Mouse (Mus musculus) CH12.LX (cell line): ENCODE data around the gene Nrxn3. TPM values are rescaled to one million over a fixed set of nuclear protein-coding genes. Genes with fewer than 3 reads are reported as not detected.

Source experiments
- DNase-seq: peaks from one replicate; pipeline ENCODE4 v3.0.0-alpha.2; 2013; ENCODE audit errors: extremely low read depth
- H3K27ac ChIP-seq: 2 replicates; pipeline ENCODE4 v1.5.1; 2012; ENCODE audit warnings: low read depth, mild to moderate bottlenecking, control low read depth, moderate library complexity; ENCODE audit not compliant: insufficient read depth
- H3K27me3 ChIP-seq: replicated peaks from 2 replicates; pipeline ENCODE3; 2012; ENCODE audit warnings: inconsistent platforms
- H3K36me3 ChIP-seq, 2 experiments: replicated peaks in 1 of 2; 2 replicates each; pipeline versions ENCODE3 to v1.6.1; 2012; ENCODE audit warnings: inconsistent platforms in 1 of 2, low read length in 1 of 2, mild to moderate bottlenecking in 1 of 2, mixed read lengths in 1 of 2, moderate library complexity in 1 of 2; ENCODE audit not compliant: control insufficient read depth in 1 of 2, insufficient read depth in 1 of 2
- H3K4me1 ChIP-seq, 2 experiments: 2 replicates each; pipeline ENCODE4 v1.6.1; 2012; ENCODE audit warnings: inconsistent platforms in 1 of 2, moderate library complexity in 1 of 2; ENCODE audit not compliant: insufficient read depth in 2 of 2, control insufficient read depth in 1 of 2
- H3K4me2 ChIP-seq: 2 replicates; pipeline ENCODE4 v1.6.1; 2012; ENCODE audit warnings: low read depth, mild to moderate bottlenecking, control low read depth; ENCODE audit not compliant: poor library complexity, insufficient read depth, severe bottlenecking
- H3K4me3 ChIP-seq, 3 experiments: fragments of 150-350 bp in 1 of 3; sonication (generic) in 1 of 3; replicated peaks in 1 of 3; 2 replicates each; pipeline versions ENCODE3 to v1.5.1; 2011 to 2012; ENCODE audit warnings: low read depth in 2 of 3, low read length in 2 of 3, mild to moderate bottlenecking in 2 of 3, moderate library complexity in 2 of 3, control low read depth in 1 of 3, improper control_type of control experiment in 1 of 3, inconsistent platforms in 1 of 3, mixed read lengths in 1 of 3; ENCODE audit not compliant: poor library complexity in 1 of 3
- H3K79me2 ChIP-seq: replicated peaks from 2 replicates; pipeline ENCODE4 v1.6.1; 2012; ENCODE audit warnings: mild to moderate bottlenecking, moderate library complexity; ENCODE audit not compliant: control insufficient read depth, poor library complexity, insufficient read depth, severe bottlenecking; ENCODE audit errors: extremely low read depth
- H3K9ac ChIP-seq: 2 replicates; pipeline ENCODE4 v1.6.1; 2012; ENCODE audit warnings: low read depth, mild to moderate bottlenecking, control low read depth, moderate library complexity; ENCODE audit not compliant: insufficient read depth
- H3K9me3 ChIP-seq: replicated peaks from 2 replicates; pipeline ENCODE3; 2012; ENCODE audit warnings: low read length, inconsistent platforms, mixed read lengths
- CHD1 ChIP-seq: IDR thresholded peaks from 2 replicates; pipeline ENCODE4 v1.6.1; 2012; ENCODE audit warnings: low read depth, low read length, improper control_type of control experiment, inconsistent platforms
- CTCF ChIP-seq, 2 experiments: IDR thresholded peaks in 1 of 2; conservative IDR thresholded peaks in 1 of 2; 2 replicates each; pipeline ENCODE4 v1.5.1; 2011 to 2012; ENCODE audit warnings: low read depth in 2 of 2, low read length in 2 of 2, improper control_type of control experiment in 1 of 2, inconsistent platforms in 1 of 2, mild to moderate bottlenecking in 1 of 2, moderate library complexity in 1 of 2
- EP300 ChIP-seq: IDR thresholded peaks from 2 replicates; pipeline ENCODE4 v1.6.1; 2011; ENCODE audit warnings: low read length, improper control_type of control experiment
- ETS1 ChIP-seq: conservative IDR thresholded peaks from 2 replicates; pipeline ENCODE4 v1.6.1; 2012; ENCODE audit warnings: low read depth, mild to moderate bottlenecking, inconsistent platforms, low read length, improper control_type of control experiment, moderate library complexity
- HCFC1 ChIP-seq: IDR thresholded peaks from 2 replicates; pipeline ENCODE4 v1.6.1; 2012; ENCODE audit warnings: low read depth, mild to moderate bottlenecking, inconsistent platforms, low read length, improper control_type of control experiment
- IRF4 ChIP-seq: IDR thresholded peaks from 2 replicates; pipeline ENCODE4 v1.6.1; 2014; ENCODE audit warnings: low read depth, mild to moderate bottlenecking, inconsistent platforms, low read length, improper control_type of control experiment
- JUN ChIP-seq: IDR thresholded peaks from 2 replicates; pipeline ENCODE4 v1.6.1; 2011; ENCODE audit warnings: low read depth, mild to moderate bottlenecking, low read length, improper control_type of control experiment, moderate library complexity; ENCODE audit not compliant: insufficient read depth
- JUND ChIP-seq: conservative IDR thresholded peaks from 2 replicates; pipeline ENCODE4 v1.6.1; 2011; ENCODE audit warnings: low read depth, low read length, improper control_type of control experiment
- MYC ChIP-seq: IDR thresholded peaks from 2 replicates; pipeline ENCODE4 v1.6.1; 2011; ENCODE audit warnings: low read depth, mild to moderate bottlenecking, improper control_type of control experiment, low read length
- NELFE ChIP-seq: IDR thresholded peaks from 2 replicates; pipeline ENCODE4 v1.6.1; 2011; ENCODE audit warnings: low read depth, low read length, improper control_type of control experiment
- POLR2AphosphoS2 ChIP-seq: IDR thresholded peaks from 2 replicates; pipeline ENCODE4 v1.6.1; 2011; ENCODE audit warnings: low read depth, low read length, improper control_type of control experiment
- RAD21 ChIP-seq: IDR thresholded peaks from 2 replicates; pipeline ENCODE4 v1.6.1; 2011; ENCODE audit warnings: low read depth, mild to moderate bottlenecking, low read length, improper control_type of control experiment, moderate library complexity
- RCOR1 ChIP-seq: conservative IDR thresholded peaks from 2 replicates; pipeline ENCODE4 v1.6.1; 2012; ENCODE audit warnings: low read depth, mild to moderate bottlenecking, inconsistent platforms, low read length, improper control_type of control experiment
- SIN3A ChIP-seq: IDR thresholded peaks from 2 replicates; pipeline ENCODE4 v1.6.1; 2012; ENCODE audit warnings: low read length, improper control_type of control experiment, inconsistent platforms
- TBP ChIP-seq: conservative IDR thresholded peaks from 2 replicates; pipeline ENCODE4 v1.6.1; 2011; ENCODE audit warnings: low read depth, low read length, improper control_type of control experiment
- UBTF ChIP-seq: IDR thresholded peaks from 2 replicates; pipeline ENCODE4 v1.6.1; 2012; ENCODE audit warnings: low read depth, mild to moderate bottlenecking, inconsistent platforms, low read length, improper control_type of control experiment, moderate library complexity
- ZKSCAN1 ChIP-seq: IDR thresholded peaks from 2 replicates; pipeline ENCODE4 v1.6.1; 2012; ENCODE audit warnings: low read depth, inconsistent platforms, low read length, improper control_type of control experiment, borderline replicate concordance
- dilution Hi-C: fragments of 300-500 bp; cut with MboI; formaldehyde crosslinking; loops from 2 replicates; pipeline ENCODE4 v1.14.3; 2020; ENCODE audit warnings: low sequenced_read_pairs; ENCODE audit not compliant: extremely low pct_unique_long_range_greater_than_20kb, extremely low pct_ligation_motif_present
- in situ Hi-C: fragments of 300-500 bp; cut with MboI; formaldehyde crosslinking; loops from 3 replicates; pipeline ENCODE4 v1.14.3; 2019; ENCODE audit warnings: low sequenced_read_pairs, low pct_ligation_motif_present, low pct_unique_long_range_greater_than_20kb, mixed read lengths
- polyA plus RNA-seq: library from polyadenylated mRNA; unstranded; fragments of >175 nt; gene quantifications from 2 replicates; pipeline ENCODE4 v1.2.1, GENCODE M21; 2012; ENCODE audit warnings: low read depth; ENCODE audit not compliant: insufficient read length
- total RNA-seq, 2 experiments: library from RNA; depleted of rRNA; stranded (reverse); fragments of 300-350 nt in 1 of 2; fragments of >200 nt in 1 of 2; gene quantifications; 2 replicates each; pipeline ENCODE4 v1.2.3; 2012 to 2014

The Nrxn3 gene
- total and polyA plus RNA-seq, 3 experiments: 0.04 to 0.17 (median 0.09) TPM

- no peak overlapping the region for H3K4me2 ChIP-seq
- peaks cover 0 to 14% of the 10 kb centered on the region in 2 experiments; a peak in 2 of 4 replicates for H3K4me1 ChIP-seq
- H3K4me3 ChIP-seq: no peak overlapping the region
- no peak for DNase-seq
- in situ Hi-C loops (no loop called here), dilution Hi-C loops (no loop called here)
- no peaks in the 10 kb centered on the region for H3K27me3 ChIP-seq
- TF ChIP-seq IRF4: no peak
- no peak for TF ChIP-seq TBP
- no peak for TF ChIP-seq CTCF (conservative IDR thresholded peaks at IDR 0.05 in 1 of 2, IDR thresholded peaks at IDR 0.05 in 1 of 2; ENCODE audit: low read depth in 2 of 2, low read length in 2 of 2)
- TF ChIP-seq POLR2AphosphoS2: no peak
- TF ChIP-seq ZKSCAN1: no peak
- TF ChIP-seq MYC: no peak
- TF ChIP-seq RAD21: no peak
- TF ChIP-seq HCFC1: no peak
- no peak for TF ChIP-seq JUN
- TF ChIP-seq EP300: no peak
- no peak for TF ChIP-seq ETS1
- TF ChIP-seq SIN3A: no peak
- TF ChIP-seq UBTF: no peak
- TF ChIP-seq JUND: no peak
- TF ChIP-seq RCOR1: no peak
- TF ChIP-seq NELFE: no peak
- TF ChIP-seq CHD1: no peak
- no peaks in the 10 kb centered on the region for H3K79me2 ChIP-seq
- H3K9me3 ChIP-seq: no peaks in the 10 kb centered on the region
- no peak overlapping the region for H3K27ac ChIP-seq
- H3K36me3 ChIP-seq: no peaks in the 10 kb centered on the region
- no peak overlapping the region for H3K9ac ChIP-seq
Measured at GRCm38 (mm10) chr12:89148974-89149411, 426.3 kb downstream of the Nrxn3 start.

DNA sequence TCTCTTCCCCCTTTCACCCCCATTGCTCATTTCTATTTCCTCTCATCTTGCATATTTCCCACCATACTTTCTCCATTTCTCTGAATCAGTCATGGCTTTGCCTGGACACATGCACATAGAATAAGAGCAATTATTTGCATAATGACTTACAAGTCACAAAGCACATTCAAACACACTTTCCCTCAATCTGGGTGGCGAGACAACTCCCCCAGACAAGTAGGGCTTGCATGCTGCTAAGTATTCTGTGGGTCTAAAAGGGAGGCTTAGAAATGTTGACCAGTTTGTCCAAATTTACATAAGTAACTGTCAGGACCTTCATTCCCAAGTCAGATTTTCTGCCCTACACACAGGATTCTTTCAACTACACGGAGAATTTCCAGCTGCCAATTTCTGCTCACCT is 426.8 kb downstream of the Nrxn3 start:
- H3K27me3 ChIP-seq: no peaks in the 10 kb centered on the region
- in situ Hi-C loops: no loop called here
- H3K4me2 ChIP-seq: no peak overlapping the region
- H3K9me3 ChIP-seq: no peaks in the 10 kb centered on the region
- H3K9ac ChIP-seq: no peak overlapping the region
- H3K4me1 ChIP-seq: peaks cover 0 to 14% of the 10 kb centered on the region in 2 experiments; a peak in 2 of 4 replicates
- H3K79me2 ChIP-seq: no peaks in the 10 kb centered on the region
- peak; percentile 24 for DNase-seq
- no peaks in the 10 kb centered on the region for H3K36me3 ChIP-seq
- no peak for TF ChIP-seq ZKSCAN1
- TF ChIP-seq RCOR1: no peak
- H3K4me3 ChIP-seq: no peak overlapping the region
- dilution Hi-C loops: no loop called here
- H3K27ac ChIP-seq: no peak overlapping the region
